Mouse (Mus musculus): ENCODE results near the gene Ubr4. TPM values are rescaled to one million over a fixed set of nuclear protein-coding genes. Genes with fewer than 3 reads are reported as not detected.
A peak's percentile ranks its signal among the peaks of the same experiment; 100 is the strongest.
"Not testable (repeated sequence)": the region's sequence is repeated elsewhere in the genome, so short reads cannot be mapped to it uniquely, and the experiment has no call there.

The Ubr4 gene
- polyA plus RNA-seq, 1 experiment from 2014 or later: 72.4 TPM

DNA sequence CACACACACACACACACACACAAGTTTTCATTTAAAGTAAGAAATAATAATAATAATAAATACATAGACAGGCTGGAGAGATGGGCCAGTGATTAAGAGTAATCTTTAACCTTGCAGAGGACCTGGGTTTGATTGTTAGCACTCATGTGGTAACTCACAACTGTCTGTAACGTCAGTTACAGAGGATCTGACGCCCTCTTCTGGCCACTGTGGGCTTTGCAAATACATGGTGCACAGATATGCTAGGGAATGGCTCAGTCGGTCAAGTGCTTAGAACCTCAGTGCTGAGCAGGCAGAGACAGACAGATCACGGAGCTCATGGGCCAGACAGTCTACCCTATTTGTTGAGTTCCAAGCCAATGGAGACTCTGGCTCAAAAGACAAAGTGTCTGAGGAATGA lies 153.3 kb downstream of the Ubr4 start:
- Histone ChIP-seq H3K36me3 (ENCODE audit: control insufficient read depth, insufficient read depth, low read length) (no peaks in the 10 kb centered on the region), H3K4me3 (ENCODE audit: low read depth, low read length) (no peak overlapping the region), H3K9ac (ENCODE audit: low read depth, low read length) (no peak overlapping the region), H3K4me2 (ENCODE audit: low read depth, low read length) (no peak overlapping the region), H3K27me3 (replicated peaks; ENCODE audit: control insufficient read depth, insufficient read depth, low read length) (no peaks in the 10 kb centered on the region), H3K4me1 (ENCODE audit: control insufficient read depth, insufficient read depth, low read length) (no peaks in the 10 kb centered on the region), H3K9me3 (ENCODE audit: control insufficient read depth, low read length) (peaks cover 9% of the 10 kb centered on the region), H3K27ac (replicated peaks; ENCODE audit: low read depth, low read length) (no peak overlapping the region)
- WGBS: 78% methylated on average over 4 of the region's 4 CpGs
- ATAC-seq (ENCODE audit: low read depth) (no peak), DNase-seq (ENCODE audit: low spot score) (no peak)

DNA sequence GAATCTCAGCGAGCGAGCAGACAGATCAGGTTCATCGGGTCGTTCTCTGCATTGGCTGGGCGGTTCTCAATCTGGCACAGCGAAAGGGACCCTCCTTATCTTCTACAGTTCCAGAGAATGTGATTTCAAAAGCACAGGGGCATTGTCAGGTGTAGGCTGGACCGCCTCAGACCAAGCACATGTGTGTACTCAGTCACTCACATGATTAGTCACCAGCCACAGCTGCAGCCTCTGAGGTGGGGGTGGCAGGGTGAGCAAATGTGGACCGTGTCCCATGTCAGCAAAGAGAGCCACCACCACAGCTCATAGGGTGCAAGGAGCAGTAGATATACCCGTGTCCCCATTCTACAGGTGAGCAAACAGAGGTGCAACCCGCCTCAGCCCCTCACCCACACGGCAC lies 154.3 kb downstream of the Ubr4 start:
- H3K27me3 ChIP-seq (replicated peaks; ENCODE audit: control insufficient read depth, insufficient read depth, low read length): no peaks in the 10 kb centered on the region
- no peak overlapping the region for H3K4me2 ChIP-seq (ENCODE audit: low read depth, low read length)
- ATAC-seq (ENCODE audit: low read depth) (no peak), DNase-seq (ENCODE audit: low spot score) (no peak)
- peaks cover 9% of the 10 kb centered on the region for H3K9me3 ChIP-seq (ENCODE audit: control insufficient read depth, low read length)
- 86% methylated on average over 11 of the region's 11 CpGs for WGBS
- no peaks in the 10 kb centered on the region for H3K36me3 ChIP-seq (ENCODE audit: control insufficient read depth, insufficient read depth, low read length)
- no peak overlapping the region for H3K9ac ChIP-seq (ENCODE audit: low read depth, low read length)
- H3K4me3 ChIP-seq (ENCODE audit: low read depth, low read length): no peak overlapping the region
- H3K4me1 ChIP-seq (ENCODE audit: control insufficient read depth, insufficient read depth, low read length): no peaks in the 10 kb centered on the region
- H3K27ac ChIP-seq (replicated peaks; ENCODE audit: low read depth, low read length): no peak overlapping the region

DNA sequence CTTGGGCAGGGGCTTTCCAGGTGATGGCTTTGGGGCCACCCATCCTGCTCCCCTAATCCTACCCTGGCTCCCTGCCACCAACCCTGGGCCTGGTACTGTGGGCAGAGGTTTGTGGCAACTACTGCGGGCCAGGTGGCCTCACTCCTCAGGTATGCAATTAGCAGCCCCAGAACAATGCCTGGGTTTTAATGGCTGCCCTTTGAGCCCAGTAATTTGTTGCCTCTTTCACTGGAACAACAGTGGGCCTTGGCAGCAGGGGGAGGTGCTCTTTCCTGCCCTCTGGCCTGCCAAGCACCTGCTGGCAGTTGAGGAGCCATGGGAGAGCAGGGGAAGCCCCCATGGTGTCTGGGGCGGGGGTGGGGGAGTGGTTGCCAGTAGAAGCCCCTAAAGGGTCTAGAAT lies 156.7 kb downstream of the Ubr4 start:
- Histone ChIP-seq H3K27me3 (replicated peaks; ENCODE audit: control insufficient read depth, insufficient read depth, low read length) (no peaks in the 10 kb centered on the region), H3K36me3 (ENCODE audit: control insufficient read depth, insufficient read depth, low read length) (no peaks in the 10 kb centered on the region)

DNA sequence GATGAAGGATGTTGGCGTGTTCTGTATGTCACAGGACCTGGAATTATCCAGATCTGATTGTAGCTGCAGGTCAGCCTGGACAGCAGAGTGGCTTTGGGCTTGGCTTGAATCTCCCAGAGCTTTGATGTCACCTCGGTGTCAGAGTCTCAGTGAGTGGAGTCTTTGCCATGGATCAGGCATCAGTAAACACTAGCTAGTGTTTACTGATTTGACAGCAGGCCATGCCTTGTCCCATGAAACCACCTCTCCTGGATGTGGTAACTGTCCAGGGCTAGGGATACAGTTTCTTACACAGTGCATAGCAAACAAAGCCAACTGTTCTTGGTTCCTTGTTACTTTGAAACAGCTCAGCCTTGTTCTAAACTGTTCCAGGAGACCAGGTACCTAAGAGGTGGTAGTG lies 159.1 kb downstream of the Ubr4 start:
- DNase-seq (ENCODE audit: low spot score): no peak
- Histone ChIP-seq H3K36me3 (ENCODE audit: control insufficient read depth, insufficient read depth, low read length) (no peaks in the 10 kb centered on the region), H3K4me1 (ENCODE audit: control insufficient read depth, insufficient read depth, low read length) (no peaks in the 10 kb centered on the region), H3K4me2 (ENCODE audit: low read depth, low read length) (no peak overlapping the region), H3K9ac (ENCODE audit: low read depth, low read length) (no peak overlapping the region), H3K4me3 (ENCODE audit: low read depth, low read length) (no peak overlapping the region), H3K27ac (replicated peaks; ENCODE audit: low read depth, low read length) (no peak overlapping the region), H3K9me3 (ENCODE audit: control insufficient read depth, low read length) (no peaks in the 10 kb centered on the region), H3K27me3 (replicated peaks; ENCODE audit: control insufficient read depth, insufficient read depth, low read length) (no peaks in the 10 kb centered on the region)
- no peak for ATAC-seq (ENCODE audit: low read depth)
- WGBS: 71% methylated on average over 2 of the region's 2 CpGs

More for the DNA sequence above, 156.7 kb downstream of the Ubr4 start:
- H3K4me3 ChIP-seq (ENCODE audit: low read depth, low read length): no peak overlapping the region
- no peak overlapping the region for H3K9ac ChIP-seq (ENCODE audit: low read depth, low read length)
- no peaks in the 10 kb centered on the region for H3K4me1 ChIP-seq (ENCODE audit: control insufficient read depth, insufficient read depth, low read length)
- no peak for ATAC-seq (ENCODE audit: low read depth)
- H3K27ac ChIP-seq (replicated peaks; ENCODE audit: low read depth, low read length): no peak overlapping the region
- DNase-seq (ENCODE audit: low spot score): no peak
- 71% methylated on average over 2 of the region's 2 CpGs for WGBS
- H3K4me2 ChIP-seq (ENCODE audit: low read depth, low read length): no peak overlapping the region
- peaks cover 9% of the 10 kb centered on the region for H3K9me3 ChIP-seq (ENCODE audit: control insufficient read depth, low read length)

DNA sequence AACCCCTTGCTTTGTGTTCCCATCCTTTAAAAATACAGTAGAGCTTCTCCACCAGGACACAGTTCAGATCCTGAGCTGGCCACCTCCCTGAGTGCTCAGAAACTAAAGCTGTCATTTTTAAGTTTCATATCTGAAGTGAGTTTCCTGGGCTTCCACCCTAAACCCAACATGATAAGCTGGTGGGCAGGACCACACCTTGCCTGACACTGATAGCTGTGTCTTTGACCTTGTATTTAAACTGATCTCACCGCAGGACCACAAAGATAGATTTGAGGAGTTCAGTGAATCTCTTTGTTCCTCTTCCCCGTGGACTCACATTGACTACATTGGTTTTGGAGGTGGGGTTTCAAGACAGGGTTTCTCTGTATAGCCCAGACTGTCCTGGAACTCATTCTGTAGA lies 160.6 kb downstream of the Ubr4 start:
- 84% methylated on average over 2 of the region's 2 CpGs for WGBS
- no peaks in the 10 kb centered on the region for H3K36me3 ChIP-seq (ENCODE audit: control insufficient read depth, insufficient read depth, low read length)
- DNase-seq (ENCODE audit: low spot score): no peak
- no peak overlapping the region for H3K27ac ChIP-seq (replicated peaks; ENCODE audit: low read depth, low read length)
- no peak overlapping the region for H3K9ac ChIP-seq (ENCODE audit: low read depth, low read length)
- ATAC-seq (ENCODE audit: low read depth): no peak
- H3K9me3 ChIP-seq (ENCODE audit: control insufficient read depth, low read length): no peaks in the 10 kb centered on the region
- H3K4me1 ChIP-seq (ENCODE audit: control insufficient read depth, insufficient read depth, low read length): no peaks in the 10 kb centered on the region
- no peak overlapping the region for H3K4me2 ChIP-seq (ENCODE audit: low read depth, low read length)
- no peak overlapping the region for H3K4me3 ChIP-seq (ENCODE audit: low read depth, low read length)
- no peaks in the 10 kb centered on the region for H3K27me3 ChIP-seq (replicated peaks; ENCODE audit: control insufficient read depth, insufficient read depth, low read length)

DNA sequence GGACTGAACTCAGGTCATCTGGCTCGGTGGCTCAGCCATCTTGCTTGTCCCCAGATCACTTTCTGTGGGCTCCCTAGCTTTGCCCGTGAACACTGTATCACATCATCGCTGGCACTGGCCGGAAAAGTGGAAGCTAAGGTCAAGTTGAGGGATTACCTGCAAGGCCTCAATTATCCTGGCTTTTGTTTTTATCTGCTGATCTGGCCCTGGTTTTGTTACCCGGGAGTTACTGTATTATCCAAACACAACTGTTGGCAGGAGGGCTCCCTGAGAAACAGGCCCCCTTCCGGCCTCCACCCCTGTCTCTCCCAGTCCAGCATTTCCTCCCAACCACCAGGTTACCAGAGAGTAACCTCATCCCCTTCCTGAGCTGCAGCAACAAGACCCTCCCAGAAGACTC lies 166.8 kb downstream of the Ubr4 start:
- no peaks in the 10 kb centered on the region for H3K9me3 ChIP-seq (ENCODE audit: control insufficient read depth, low read length)
- no peaks in the 10 kb centered on the region for H3K36me3 ChIP-seq (ENCODE audit: control insufficient read depth, insufficient read depth, low read length)
- H3K27ac ChIP-seq (replicated peaks; ENCODE audit: low read depth, low read length): no peak overlapping the region
- ATAC-seq (ENCODE audit: low read depth) (no peak), DNase-seq (ENCODE audit: low spot score) (no peak)
- H3K4me1 ChIP-seq (ENCODE audit: control insufficient read depth, insufficient read depth, low read length): no peaks in the 10 kb centered on the region
- no peaks in the 10 kb centered on the region for H3K27me3 ChIP-seq (replicated peaks; ENCODE audit: control insufficient read depth, insufficient read depth, low read length)
- 52% methylated on average over 6 of the region's 6 CpGs for WGBS
- H3K9ac ChIP-seq (ENCODE audit: low read depth, low read length): no peak overlapping the region
- H3K4me2 ChIP-seq (ENCODE audit: low read depth, low read length): no peak overlapping the region
- no peak overlapping the region for H3K4me3 ChIP-seq (ENCODE audit: low read depth, low read length)

DNA sequence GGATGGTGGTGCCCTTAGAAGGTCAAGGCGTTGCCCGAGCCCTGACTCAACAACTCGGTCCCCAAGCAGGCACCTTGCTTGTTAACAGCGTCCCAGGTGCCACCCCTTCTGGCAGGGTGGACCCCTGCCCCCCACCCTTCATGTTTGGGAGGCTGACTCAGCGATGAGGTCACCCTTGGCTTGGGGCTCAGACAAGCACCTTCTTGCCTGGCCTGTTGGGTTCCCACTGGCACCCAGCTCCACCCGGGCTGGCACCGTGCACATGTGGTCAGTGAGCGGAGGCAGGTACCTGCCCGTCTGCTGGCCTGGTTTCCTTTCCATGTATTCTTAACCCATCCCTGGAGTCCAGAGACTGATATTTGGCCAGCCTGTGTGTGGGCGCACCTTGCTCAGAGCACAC lies 169.5 kb downstream of the Ubr4 start:
- Histone ChIP-seq H3K4me2 (ENCODE audit: low read depth, low read length) (no peak overlapping the region), H3K9me3 (ENCODE audit: control insufficient read depth, low read length) (no peaks in the 10 kb centered on the region), H3K27ac (replicated peaks; ENCODE audit: low read depth, low read length) (no peak overlapping the region), H3K36me3 (ENCODE audit: control insufficient read depth, insufficient read depth, low read length) (no peaks in the 10 kb centered on the region), H3K4me3 (ENCODE audit: low read depth, low read length) (no peak overlapping the region), H3K9ac (ENCODE audit: low read depth, low read length) (no peak overlapping the region), H3K27me3 (replicated peaks; ENCODE audit: control insufficient read depth, insufficient read depth, low read length) (no peaks in the 10 kb centered on the region), H3K4me1 (ENCODE audit: control insufficient read depth, insufficient read depth, low read length) (no peaks in the 10 kb centered on the region)
- ATAC-seq (ENCODE audit: low read depth) (no peak), DNase-seq (ENCODE audit: low spot score) (no peak)
- 94% methylated on average over 10 of the region's 10 CpGs for WGBS

DNA sequence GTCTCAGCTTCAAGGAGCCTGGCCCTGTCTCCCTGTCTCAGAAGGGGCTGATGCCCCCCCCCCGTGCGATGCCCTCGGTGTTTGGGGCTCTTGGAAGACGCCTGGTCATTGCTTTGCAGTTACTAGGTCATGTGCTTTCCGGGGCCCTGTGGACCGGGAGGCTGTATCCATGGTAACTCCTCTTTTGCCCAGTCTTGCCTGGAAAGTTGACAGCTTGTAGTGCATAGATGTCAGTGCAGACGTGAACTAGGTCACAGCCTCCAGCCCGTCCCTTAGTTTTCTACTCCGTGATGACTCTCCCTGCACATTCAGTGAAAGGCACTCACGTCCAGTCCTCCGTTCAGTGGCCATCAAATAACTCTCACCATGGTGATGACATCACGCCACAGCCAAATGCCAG lies 174.1 kb downstream of the Ubr4 start:
- Histone ChIP-seq H3K9me3 (ENCODE audit: control insufficient read depth, low read length) (no peaks in the 10 kb centered on the region), H3K4me1 (ENCODE audit: control insufficient read depth, insufficient read depth, low read length) (no peaks in the 10 kb centered on the region), H3K27me3 (replicated peaks; ENCODE audit: control insufficient read depth, insufficient read depth, low read length) (no peaks in the 10 kb centered on the region), H3K9ac (ENCODE audit: low read depth, low read length) (no peak overlapping the region), H3K36me3 (ENCODE audit: control insufficient read depth, insufficient read depth, low read length) (no peaks in the 10 kb centered on the region), H3K4me2 (ENCODE audit: low read depth, low read length) (no peak overlapping the region), H3K4me3 (ENCODE audit: low read depth, low read length) (no peak overlapping the region), H3K27ac (replicated peaks; ENCODE audit: low read depth, low read length) (no peak overlapping the region)
- WGBS: 80% methylated on average over 12 of the region's 12 CpGs
- DNase-seq (ENCODE audit: low spot score) (no peak), ATAC-seq (ENCODE audit: low read depth) (peak; percentile 37; the same call in 1 of the 2 replicates)

DNA sequence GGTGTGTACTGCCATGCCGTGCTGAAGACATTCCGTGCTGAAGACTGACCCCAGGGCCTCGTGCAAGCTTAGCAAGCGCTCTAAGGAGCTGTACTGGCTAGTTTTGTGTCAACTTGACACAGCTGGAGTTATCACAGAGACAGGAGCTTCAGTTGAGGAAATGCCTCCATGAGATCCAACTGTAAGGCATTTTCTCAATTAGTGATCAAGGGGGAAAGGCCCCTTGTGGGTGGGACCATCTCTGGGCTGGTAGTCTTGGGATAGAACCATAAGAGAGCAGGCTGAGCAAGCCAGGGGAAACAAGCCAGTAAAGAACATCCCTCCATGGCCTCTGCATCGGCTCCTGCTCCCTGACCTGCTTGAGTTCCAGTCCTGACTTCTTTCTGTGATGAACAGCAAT lies 177.8 kb downstream of the Ubr4 start, which contains the start of gene Iffo2:
Gene Iffo2 (plus strand): TSS at position 301 of the 400 bp plus-strand sequence.
- not testable (repeated sequence) for DNase-seq (ENCODE audit: low spot score); H3K27ac ChIP-seq (replicated peaks; ENCODE audit: low read depth, low read length); H3K27me3 ChIP-seq (replicated peaks; ENCODE audit: control insufficient read depth, insufficient read depth, low read length); H3K9ac ChIP-seq (ENCODE audit: low read depth, low read length); H3K4me2 ChIP-seq (ENCODE audit: low read depth, low read length); H3K36me3 ChIP-seq (ENCODE audit: control insufficient read depth, insufficient read depth, low read length); ATAC-seq (ENCODE audit: low read depth); H3K4me1 ChIP-seq (ENCODE audit: control insufficient read depth, insufficient read depth, low read length); H3K4me3 ChIP-seq (ENCODE audit: low read depth, low read length); H3K9me3 ChIP-seq (ENCODE audit: control insufficient read depth, low read length)
- WGBS: 82% methylated on average over 5 of the region's 5 CpGs

Measured in embryonic facial prominence, embryonic 14.5 days (tissue).